Mouse (Mus musculus) lung, postnatal 25 days (tissue): Measurements from ENCODE around the gene Hecw2.

Experiments
- DNase-seq: peaks from one replicate; pipeline ENCODE4 v3.0.0; 2022; ENCODE audit warnings: low spot score

Gene Hecw2

GRCm38 (mm10) chr1:53894299-53894698, 300.7 kb downstream of the Hecw2 start:
- DNase-seq: no peak

DNA sequence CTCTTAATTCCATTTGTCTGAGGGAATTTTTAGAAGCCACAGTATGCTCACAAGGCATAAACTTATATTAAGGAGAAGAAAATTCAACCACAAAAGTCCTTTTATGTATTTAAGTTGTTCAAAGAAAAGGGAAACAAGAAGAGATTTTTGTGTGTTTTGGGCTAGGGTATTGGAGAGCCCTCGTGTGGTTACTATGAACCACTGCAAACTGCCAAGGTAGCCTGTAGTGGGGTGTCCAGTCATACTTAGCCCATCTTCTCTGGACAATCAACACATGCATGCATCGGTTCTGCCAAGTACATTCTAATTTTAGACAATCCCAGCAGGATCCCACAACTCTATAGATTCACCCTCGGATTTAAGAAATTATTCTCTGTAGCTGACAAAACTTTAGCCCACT, 304.6 kb downstream of the Hecw2 start:
- DNase-seq: peak; percentile 17

DNA sequence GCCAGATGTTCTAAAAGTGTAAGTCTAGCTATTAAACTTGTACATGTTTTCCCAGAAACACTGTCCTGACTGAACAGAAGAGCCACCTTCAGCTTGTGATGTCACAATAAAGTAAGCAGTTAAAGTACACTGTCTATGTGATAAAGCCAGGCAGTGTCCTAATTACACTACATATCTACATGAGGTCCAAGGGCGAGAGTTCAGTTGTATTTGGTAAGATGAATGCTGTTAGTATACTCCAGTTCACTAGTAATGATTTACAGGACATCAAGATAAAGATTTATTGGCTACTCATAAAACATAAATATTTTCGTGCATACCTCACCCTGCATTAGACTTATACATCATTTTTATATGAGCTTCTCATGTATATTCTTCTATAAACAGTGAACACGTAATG, 305.2 kb downstream of the Hecw2 start:
- DNase-seq: no peak

- no peak for DNase-seq
Measured at GRCm38 (mm10) chr1:53882480-53882879, 312.5 kb downstream of the Hecw2 start.

- no peak for DNase-seq
Measured at GRCm38 (mm10) chr1:53875919-53876318, 319.0 kb downstream of the Hecw2 start.

DNA sequence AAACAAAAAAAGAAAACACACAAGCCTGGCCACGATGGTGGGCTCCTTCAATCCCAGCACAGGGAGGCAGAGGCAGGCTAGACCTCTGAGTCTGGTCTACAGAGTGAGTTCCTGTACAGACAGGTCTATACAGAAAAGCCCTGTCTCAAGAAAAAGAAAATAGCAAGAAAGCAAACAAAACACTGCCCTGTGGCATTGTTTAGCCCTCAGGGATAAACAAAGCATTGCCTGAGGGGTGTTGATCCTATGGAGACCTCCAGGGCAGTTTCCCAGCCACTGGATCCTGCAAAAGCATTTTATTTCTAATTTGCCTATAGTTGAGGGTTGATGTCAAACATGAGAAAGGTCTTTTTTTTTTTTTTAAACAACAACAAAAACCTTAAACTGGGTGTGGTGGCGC, 327.7 kb downstream of the Hecw2 start:
- no peak for DNase-seq

DNA sequence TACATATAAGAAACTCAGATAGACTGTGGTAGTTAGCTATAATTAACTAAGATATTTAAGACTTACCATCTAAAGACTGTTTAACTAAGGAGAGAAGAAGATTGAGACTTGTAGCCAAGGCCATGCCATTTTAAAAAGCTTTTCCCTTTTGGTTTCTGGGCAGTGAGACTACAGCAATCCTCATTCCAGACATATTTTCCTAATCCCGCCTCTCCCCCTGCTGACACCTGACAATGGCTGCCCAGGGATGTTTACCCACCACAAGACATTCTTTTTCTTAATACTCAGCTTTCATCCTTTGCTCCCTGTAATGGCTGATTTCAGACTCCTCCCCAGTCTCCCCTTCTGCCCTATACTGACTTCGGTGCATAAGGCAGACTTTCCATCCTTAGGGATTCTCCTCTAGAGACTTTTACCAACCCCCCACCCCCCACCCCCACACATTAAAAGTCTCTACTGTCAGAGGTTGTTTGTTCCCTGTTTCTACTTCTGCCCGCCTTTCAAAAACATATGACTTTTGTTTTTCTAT, 328.5 kb downstream of the Hecw2 start:
- DNase-seq: no peak

- no peak for DNase-seq
Measured at GRCm38 (mm10) chr1:53864046-53864445, 330.9 kb downstream of the Hecw2 start.

- DNase-seq: no peak
Measured at GRCm38 (mm10) chr1:53860611-53861010, 334.4 kb downstream of the Hecw2 start.

DNA sequence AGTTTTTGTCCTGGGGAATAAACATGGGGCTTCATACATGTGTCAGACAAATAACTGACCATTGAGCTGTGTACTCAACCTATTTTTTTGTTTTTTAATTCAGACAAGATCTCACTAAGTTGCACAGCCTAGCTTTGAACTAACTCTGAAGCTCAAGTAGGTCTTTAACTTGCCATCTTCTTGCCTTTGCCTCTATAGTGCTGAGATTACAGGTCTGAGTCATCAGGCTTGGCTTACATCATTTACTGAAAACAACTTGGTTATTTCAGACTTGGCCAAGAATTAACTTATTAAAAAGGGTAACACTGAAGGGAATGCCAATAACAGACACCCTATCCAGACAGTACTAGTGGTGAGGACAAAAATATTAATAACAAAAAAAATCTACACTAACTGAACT, 335.8 kb downstream of the Hecw2 start:
- no peak for DNase-seq

GRCm38 (mm10) chr1:53856501-53857103, 338.4 kb downstream of the Hecw2 start:
- DNase-seq: no peak

GRCm38 (mm10) chr1:53855732-53856131, 339.2 kb downstream of the Hecw2 start:
- no peak for DNase-seq

DNA sequence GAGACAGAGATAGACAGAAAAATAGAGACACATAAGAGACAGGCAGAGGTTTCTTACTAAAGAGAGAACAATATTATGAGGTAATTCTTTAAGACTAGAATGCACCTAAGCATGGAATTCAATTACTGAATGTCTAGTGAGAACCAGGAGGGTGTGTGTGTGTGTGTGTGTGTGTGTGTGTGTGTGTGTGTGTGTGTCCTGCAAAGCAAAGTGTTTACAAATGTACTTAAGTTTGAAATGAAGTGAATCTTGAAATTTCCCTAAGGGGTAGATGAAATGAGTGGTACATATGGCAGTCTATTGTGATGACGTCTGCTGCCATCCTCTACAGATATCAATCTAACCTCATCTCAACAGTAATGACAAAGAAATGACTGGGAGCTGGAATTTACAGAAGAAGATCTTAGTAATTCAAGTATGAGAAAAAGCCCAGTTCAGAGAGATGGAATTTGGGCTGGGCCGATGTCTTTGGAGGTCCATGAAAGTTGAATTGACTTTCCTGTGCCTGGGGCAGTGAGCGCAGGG, 342.8 kb downstream of the Hecw2 start:
- DNase-seq: no peak

DNA sequence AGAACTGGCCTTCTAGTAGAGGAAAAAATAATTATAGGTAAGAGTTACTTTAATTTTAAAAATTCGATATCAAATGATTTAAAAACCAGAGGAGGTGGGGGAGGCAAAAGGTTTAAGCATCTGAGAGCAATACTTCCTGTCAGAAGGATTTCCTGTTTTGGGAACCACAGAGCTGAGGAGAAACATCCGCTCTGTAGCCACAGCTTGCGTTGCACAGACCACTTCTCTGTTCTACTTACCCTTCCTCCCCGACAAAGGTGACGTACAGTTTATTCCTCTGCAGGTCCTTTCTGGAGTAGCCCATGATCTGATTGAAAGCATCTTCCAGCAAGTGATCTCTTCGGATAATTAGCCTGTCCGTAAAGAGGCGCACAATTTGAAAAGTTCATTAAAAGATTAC, 343.6 kb downstream of the Hecw2 start:
- DNase-seq: peak; percentile 85

DNA sequence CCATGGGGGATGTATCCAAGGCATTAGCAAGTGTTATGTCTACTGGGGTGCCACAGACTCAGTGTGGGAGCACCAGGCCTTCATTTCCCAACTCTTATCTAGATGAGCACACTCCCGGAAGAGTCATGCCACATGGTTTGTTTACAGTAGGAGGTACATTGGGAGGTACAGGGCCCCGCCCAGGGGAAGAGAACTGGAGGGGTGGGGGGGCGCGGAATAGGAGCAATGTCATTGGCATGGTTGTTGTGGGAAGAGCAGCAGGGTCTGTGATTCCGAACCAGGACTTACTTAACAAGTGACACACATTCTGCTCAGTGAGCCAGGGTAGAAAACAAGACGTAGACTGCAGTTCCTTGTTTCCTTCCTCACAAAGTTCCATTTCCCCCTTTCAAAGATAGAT, 344.1 kb downstream of the Hecw2 start:
- DNase-seq: peak; percentile 58

- no peak for DNase-seq
Measured at GRCm38 (mm10) chr1:53846665-53847237, 348.2 kb downstream of the Hecw2 start.

GRCm38 (mm10) chr1:53845854-53846253, 349.1 kb downstream of the Hecw2 start:
- peak; percentile 45 for DNase-seq

GRCm38 (mm10) chr1:53844914-53845612, 349.9 kb downstream of the Hecw2 start:
- no peak for DNase-seq

DNA sequence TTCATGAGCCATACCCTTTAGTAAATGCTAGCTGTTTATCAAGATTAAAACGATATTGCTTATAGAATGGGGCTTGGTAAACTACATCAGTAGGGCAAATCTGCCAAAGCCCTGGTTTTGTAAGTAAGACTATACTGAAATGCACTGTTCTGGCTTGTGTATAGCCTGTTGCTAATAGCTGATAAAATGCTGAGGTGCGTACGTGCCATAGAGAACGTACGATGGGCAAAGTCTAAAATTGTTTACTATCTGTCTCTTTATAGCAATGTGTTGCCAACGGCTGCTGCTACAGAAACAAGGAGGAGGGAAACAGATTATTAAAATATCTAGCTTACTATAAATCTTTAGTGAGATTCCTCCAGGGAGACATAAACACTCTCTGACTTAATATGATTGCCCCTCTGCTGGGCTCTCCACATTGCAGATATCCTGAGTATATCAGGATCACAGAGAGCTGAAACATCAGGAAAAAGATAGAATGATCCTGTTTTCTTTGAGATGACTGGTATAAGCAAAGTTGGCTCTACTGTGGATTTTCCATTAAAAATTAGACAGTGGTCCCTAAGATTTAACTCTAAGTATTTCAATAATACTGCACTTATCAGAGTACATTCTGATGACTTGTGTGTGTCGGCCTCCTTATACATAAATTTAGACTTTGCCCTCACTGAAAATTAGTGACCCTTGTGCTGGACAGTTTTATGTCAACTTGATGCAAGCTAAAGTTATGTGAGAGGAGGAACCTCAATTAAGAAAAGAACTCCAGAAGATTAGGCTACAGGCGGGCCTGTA, 350.6 kb downstream of the Hecw2 start:
- no peak for DNase-seq

GRCm38 (mm10) chr1:53843051-53843450, 351.9 kb downstream of the Hecw2 start:
- DNase-seq: no peak

- DNase-seq: no peak
Measured at GRCm38 (mm10) chr1:53841080-53841479, 353.9 kb downstream of the Hecw2 start.

DNA sequence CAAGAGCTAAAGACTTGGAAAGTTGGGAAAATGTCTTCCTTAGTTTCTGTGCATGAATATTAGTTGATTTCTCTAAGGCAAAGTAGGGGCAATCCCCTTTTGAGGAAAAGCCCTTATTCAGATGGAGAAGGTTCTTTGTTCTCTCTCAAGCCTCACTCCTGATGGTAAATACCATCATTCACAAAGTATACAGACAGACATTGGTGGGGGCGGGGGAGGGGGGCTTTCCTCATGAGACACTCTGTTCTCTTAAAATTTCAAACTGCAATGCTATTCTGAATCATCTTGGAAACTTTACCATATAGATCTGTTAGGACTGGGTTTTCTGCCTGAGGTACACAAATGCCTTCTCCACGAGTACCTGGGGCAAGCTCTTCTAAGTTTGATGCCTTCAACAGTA, 355.6 kb downstream of the Hecw2 start:
- DNase-seq: no peak
